Mouse (Mus musculus): ENCODE measurements around the gene Uvrag.

Gene Uvrag

DNA sequence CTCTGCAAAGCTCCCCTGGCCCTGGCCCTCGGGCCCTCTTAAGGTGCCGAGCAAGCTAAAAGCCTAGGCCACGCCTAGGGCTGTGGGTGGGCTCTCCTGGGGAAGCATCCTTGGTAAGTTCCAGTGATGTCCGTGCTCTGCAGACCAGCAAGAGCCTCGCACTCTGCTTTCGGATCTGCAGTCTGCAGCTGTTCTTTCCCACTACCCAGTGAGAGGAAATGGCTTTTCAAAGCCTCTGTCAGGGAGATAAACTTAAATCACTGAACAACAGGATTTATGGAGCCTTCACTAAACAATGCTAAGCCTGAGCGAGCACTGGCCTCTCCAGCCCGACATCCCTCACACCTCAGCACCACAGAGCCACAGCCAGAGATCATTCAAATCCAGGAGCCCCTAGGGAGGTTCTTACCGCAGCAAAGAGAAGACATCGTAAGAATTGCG is 75.5 kb downstream of the Uvrag start:
- POLR2A ChIA-PET: interaction anchor here in 1 of 4 experiments (0.6 to 0.9 kb wide), 2 partner anchors 64 to 82 kb away, joined by 3 to 4 read pairs; no protein-coding TSS in a partner anchor
- CTCF ChIA-PET: interaction anchor here in 1 of 4 experiments (0.5 kb wide), 1 partner anchor 534 kb away, joined by 3 read pairs; no protein-coding TSS in a partner anchor

DNA sequence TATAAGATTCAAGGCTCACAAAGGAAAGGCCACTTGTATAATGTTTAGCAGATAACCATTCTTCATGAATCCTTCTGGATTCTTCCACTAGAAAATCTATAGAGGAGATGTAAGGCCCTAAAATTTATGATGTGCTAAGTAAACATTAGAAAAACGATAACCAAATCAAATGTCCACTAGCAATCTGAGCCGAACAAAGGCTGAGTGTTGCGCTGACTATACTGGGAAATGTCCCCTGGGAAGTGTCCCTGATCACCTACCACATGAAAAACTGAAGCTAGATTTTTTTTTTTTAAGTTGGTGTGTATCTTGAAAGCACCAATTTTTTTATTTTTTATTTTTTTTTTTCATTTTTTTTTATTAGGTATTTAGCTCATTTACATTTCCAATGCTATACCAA is 76.1 kb downstream of the Uvrag start:
- ChIA-PET POLR2A (interaction anchor here in 1 of 4 experiments (0.6 to 0.9 kb wide), 3 partner anchors 63 to 81 kb away, joined by 3 to 4 read pairs (median 3); no protein-coding TSS in a partner anchor), CTCF (interaction anchor here in 1 of 4 experiments (0.6 kb wide), 1 partner anchor 196 kb away, joined by 7 read pairs; no protein-coding TSS in a partner anchor)

DNA sequence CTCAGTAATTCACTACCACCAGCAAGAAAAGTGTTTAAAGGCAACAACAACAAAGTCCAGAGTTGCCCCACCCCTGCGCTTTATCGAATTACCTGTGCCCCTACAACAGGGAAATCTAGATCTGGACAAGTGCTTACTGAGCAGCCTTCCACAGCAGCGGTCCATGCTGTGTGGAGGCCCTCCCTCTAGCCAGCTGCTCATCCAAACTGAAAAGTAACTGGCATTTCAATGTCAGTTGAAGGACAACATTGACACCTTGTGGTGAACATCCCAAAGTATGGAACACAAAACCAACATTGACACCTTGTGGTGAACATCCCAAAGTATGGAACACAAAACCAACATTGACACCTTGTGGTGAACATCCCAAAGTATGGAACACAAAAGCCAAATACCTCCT is 78.7 kb downstream of the Uvrag start:
- ChIA-PET POLR2A (interaction anchor here in 1 of 4 experiments (0.7 kb wide), 1 partner anchor 176 kb away, joined by 3 read pairs; no protein-coding TSS in a partner anchor), CTCF (interaction anchor here in 3 of 4 experiments (0.6 to 1.2 kb wide), 5 partner anchors 12 to 768 kb away, joined by 4 to 5 read pairs (median 4); no protein-coding TSS in a partner anchor)

DNA sequence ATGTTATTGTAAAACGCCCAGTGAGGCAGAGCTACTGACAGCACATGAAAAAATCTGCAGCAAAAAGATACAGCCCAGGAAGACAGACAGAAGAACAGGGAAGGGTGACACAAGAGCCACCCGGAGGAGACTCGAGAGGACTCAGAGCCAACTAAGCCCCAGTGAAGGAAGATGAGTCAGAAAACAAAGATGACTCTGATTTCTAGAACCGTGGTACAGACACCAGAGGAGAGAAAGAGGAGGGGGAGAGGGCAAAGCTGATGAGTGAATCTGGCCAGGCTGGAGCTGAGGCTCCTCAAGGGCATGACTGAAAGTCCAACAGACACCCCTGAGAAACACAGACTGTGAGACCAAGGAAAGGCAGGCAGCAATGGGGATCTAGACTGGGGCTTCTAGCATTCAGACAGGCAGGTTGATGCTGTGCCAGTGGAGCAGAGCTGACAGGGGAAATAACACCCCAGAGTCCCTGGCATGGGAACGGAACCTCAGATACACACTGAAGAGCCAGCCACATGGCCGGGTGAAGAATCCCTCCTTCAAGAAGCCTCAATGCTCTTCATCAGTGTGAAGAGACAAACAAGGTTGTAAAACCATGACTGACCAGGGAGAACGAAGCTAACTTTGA is 79.8 kb downstream of the Uvrag start:
- CTCF ChIA-PET: interaction anchor here in 1 of 4 experiments (0.6 kb wide), 1 partner anchor 439 kb away, joined by 3 read pairs; no protein-coding TSS in a partner anchor
- POLR2A ChIA-PET: interaction anchor here in 1 of 4 experiments (0.6 kb wide), 1 partner anchor 232 kb away, joined by 3 read pairs; no protein-coding TSS in a partner anchor

DNA sequence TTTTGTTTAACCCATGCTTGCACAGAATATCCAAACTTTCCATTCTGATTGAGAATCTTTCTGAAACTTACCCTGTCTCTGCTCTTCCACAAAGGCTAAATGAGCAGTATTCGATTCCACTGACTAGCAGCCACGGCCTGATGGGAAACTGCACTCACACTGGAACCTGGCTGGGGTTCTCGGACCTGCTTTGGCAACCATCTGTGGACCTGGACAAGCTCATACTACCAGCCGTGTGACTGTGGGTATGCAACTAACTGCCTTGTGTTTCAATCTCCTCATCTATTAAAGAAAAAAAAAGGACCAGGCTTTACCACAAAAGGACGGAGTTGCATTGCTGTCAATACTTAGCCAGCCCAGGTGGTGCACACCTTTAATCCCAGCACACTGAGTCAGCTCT is 80.5 kb downstream of the Uvrag start:
- ChIA-PET CTCF (no interaction called here), POLR2A (no interaction called here)

DNA sequence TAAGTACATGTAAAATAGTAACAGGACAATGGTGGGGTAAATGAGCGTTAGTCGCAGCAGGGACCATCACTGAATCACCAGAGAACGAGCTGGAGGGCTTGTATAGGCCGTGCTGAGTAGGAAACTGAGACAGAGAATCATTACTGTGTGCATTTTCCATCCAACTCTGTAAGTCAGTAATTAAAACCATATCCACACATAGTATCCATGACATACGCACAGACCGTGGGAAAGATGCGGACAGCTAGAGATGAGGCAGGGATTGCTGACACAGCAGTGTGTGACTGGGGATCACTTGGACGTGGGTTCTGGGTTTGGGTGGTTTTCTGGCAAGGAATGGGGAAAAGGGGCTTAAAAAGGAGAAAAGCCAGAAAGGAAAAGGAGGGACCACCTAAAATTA is 81.0 kb downstream of the Uvrag start:
- ChIA-PET CTCF (no interaction called here), POLR2A (interaction anchor here in 1 of 4 experiments (0.5 kb wide), 1 partner anchor 286 kb away, joined by 3 read pairs; no protein-coding TSS in a partner anchor)

DNA sequence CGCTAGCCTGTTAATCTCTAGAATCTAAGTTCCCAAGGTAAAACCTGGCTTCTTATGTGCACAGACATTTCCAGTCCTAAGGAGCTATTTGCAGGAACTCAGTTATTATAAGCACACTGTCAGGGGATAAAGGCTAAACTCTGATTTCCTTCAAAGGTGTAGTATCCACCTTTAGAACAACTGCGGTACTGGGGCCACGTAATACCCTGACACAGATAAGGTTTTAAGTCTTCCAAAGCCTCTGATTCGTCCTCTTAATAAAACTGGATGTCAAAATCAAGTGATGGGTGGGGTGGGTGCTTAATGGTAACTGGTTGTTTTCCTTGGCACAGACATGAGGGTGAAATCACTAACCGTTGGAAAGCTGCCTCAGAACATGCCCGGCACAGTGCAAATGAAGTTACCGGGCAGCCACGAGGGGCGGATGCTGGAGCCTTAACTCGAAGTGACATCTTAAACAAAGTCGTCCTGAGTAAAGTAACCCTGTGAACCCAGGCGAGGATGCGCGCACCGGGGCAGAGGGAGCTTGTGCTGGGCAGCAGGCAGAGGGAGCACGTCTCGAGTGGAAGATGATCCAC is 83.8 kb downstream of the Uvrag start:
- ChIA-PET POLR2A (no interaction called here), CTCF (interaction anchor here in 1 of 4 experiments (0.6 kb wide), 1 partner anchor 819 kb away, joined by 5 read pairs; no protein-coding TSS in a partner anchor)

DNA sequence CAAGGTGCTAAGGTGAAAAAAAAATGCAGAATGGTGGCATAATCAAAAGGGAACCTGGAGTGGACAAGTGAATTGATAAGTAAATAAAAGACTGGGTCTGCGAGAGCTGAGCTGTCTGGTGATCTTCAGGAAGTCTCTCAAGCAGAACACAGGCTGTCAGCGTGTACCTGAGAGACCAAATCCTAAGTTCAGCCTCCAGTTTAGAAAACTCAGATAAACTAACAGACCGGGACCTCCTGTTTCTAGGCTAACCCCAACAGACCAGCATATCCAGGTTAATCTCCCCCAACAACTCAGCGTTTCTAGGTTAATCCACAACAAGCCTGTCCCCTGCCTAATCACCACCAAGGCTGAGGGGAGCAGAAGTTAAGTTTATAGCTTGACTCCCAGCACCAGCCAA is 87.3 kb downstream of the Uvrag start:
- CTCF ChIA-PET: no interaction called here
- POLR2A ChIA-PET: no interaction called here

DNA sequence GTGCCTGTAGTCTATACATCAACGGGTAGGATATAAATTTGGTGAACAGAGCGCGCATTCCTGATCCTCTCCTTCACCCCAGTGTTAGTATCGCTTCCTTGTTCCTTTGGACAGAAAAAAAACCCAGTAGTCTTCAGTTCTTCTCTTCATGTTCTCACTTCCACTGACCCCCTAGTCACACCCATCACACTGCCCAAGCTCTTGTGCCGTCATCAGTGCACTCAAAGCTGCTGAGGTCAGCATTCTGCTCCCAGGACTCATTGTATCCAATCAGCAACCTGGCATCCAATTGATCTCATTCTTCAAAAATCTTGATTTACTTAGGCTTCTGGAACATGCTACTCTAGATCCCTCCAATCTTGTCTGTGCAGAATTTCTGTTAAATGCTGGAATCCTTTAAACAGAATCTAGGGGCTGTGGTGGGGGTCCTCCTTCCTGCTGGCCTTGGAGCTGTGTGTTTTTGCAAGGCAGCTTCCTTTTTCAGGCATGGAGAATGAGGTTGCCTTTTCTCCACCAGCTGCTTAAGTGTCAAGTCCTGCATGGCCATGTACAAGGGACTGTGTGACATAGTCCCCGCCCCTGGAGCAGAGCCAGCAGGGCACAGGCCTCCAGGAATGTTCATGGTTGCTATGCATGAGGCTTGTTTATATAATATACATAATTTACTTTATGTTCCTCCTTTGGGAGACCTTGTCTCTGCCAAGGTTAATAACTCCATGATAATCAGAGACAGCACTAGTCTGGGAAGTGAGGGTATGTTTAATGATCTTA is 88.3 kb downstream of the Uvrag start:
- ChIA-PET CTCF (no interaction called here), POLR2A (no interaction called here)

DNA sequence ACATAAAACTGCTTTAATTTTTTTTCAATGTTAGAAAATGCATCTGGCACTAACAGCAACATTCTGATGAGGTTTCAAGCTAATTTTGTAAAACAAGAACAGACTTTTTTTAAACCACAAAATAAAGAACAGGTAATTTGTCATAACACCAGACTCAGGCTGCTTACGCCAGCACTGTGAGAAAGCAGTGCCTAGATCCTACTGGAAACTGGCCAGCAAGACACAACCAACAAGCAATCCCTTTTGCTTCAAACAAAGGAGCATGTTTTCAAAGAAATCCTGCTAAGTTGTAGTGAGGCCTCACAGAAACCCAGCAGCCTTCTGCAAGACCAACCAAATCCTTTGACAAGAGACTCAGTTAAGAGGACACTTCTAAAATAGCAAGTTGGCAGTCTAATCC is 90.1 kb downstream of the Uvrag start:
- ChIA-PET CTCF (no interaction called here), POLR2A (no interaction called here)

DNA sequence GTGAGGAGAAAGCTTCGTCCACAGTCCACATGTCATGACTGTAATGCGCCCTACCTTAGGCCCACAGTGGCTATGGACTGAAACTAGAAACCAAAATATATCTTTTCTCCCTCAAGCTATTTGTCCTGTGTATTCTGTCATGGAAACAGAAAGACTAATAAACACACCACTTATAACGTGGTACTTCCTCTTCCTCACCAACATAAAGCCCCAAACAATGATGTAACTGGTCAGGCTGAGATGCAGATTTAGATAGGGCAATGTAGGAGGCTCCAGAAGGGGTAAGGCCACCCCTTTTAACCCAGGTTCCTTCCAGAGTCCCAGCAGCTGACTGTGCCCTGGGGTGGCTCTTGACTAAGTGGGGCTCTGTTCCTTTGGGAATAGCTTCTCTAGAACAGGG is 91.0 kb downstream of the Uvrag start:
- POLR2A ChIA-PET: interaction anchor here in 1 of 4 experiments (0.8 kb wide), 1 partner anchor 13 kb away, joined by 3 read pairs; no protein-coding TSS in a partner anchor
- CTCF ChIA-PET: interaction anchor here in 1 of 4 experiments (0.7 kb wide), 1 partner anchor 602 kb away, joined by 3 read pairs; no protein-coding TSS in a partner anchor

DNA sequence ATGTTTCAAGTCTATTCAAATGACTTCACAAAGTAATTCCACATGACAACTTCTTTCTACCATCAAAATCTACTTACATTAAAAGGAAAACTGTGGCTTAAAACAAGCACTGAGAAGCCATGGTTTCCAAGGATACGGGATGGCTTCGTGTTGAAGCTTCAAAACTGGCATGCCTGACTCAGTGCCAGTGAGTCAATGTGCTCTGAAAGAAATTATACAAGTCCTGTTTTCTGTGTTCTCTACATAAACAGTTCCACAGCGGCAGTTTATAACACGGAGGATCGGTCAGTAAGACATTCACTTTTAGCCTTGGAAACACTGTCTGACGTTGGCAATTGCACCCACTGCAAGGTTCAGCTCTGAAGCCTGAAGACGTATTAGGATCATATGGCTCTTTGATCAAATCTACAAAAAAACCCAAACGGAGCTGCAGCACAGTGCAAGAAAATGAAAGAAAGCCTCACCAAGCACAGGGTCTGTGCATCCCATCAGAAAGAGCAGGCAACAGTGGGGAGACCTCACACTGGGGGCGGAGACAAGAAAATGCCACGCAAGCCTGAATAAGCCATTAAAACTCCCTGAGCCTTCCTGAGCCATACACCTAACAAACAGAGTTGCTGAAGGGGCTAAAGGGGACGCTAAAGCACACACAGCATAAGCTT is 94.3 kb downstream of the Uvrag start:
- POLR2A ChIA-PET: interaction anchor here in 2 of 4 experiments (0.7 to 1.4 kb wide), 5 partner anchors 9 to 182 kb away, joined by 3 to 4 read pairs (median 3); no protein-coding TSS in a partner anchor
- CTCF ChIA-PET: no interaction called here

DNA sequence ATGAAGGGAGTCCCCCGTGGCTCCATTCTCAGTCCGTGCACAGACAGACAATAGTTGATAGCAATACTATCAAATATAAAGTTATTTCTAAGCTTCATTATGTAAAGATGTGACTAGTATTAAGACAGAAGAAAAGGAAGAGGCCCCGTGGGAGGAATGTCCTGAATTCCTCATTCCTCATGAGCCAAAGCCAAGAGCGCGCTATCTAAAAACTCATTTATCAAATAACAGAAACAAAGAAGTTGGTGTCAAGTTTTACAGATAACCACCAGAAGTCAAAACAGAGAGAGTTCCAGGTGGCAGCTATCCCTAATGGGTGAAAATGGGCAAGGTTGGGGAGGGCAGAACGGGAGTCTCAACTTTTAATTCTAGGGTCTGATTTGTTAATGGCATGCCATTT is 95.4 kb downstream of the Uvrag start:
- ChIA-PET POLR2A (interaction anchor here in 1 of 4 experiments (1.2 kb wide), 1 partner anchor 12 kb away, joined by 3 read pairs; no protein-coding TSS in a partner anchor), CTCF (no interaction called here)

DNA sequence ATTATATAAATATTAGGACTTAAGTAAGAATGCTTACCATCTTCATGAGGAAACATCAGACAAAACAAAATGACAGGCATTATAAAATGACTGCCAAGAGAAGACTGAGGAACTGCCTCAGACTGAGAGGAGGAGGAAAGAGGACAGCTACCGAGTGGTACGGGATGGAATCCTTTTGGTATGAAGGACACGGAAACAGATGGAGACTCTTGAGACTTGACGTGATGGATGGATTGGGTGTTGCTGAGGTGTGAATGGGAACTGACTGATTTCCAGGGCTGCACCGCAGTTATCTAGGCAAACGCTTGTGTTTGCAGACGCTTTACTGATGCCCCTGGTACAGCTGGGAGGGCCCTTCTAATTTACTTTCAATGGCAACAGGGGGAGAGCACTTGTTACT is 97.0 kb downstream of the Uvrag start:
- ChIA-PET POLR2A (interaction anchor here in 3 of 4 experiments (0.5 to 1.3 kb wide), 3 partner anchors 12 to 324 kb away, joined by 3 to 4 read pairs (median 4); no protein-coding TSS in a partner anchor), CTCF (interaction anchor here in 1 of 4 experiments (0.7 kb wide), 1 partner anchor 206 kb away, joined by 4 read pairs; no protein-coding TSS in a partner anchor)

DNA sequence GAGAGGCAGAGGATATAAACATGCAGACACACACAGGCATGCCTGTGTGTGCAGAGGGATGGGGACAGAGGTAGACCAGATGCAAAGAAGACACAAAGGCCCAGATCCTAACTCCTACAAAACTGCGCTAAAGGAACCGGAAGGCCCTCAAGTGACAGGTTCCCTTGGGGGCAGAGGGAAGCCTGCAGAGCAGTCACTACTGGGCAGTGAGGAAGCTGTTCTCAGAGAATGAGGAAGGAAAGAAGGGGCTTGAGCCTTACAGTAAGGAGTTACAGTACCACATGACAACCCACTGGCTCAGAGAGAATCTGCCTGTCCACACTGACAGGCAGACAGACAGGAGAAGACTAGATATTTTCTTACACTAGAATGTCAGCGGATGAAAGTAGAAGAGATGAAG is 97.6 kb downstream of the Uvrag start:
- POLR2A ChIA-PET: interaction anchor here in 1 of 4 experiments (0.7 kb wide), 1 partner anchor 323 kb away, joined by 3 read pairs; no protein-coding TSS in a partner anchor
- CTCF ChIA-PET: no interaction called here

DNA sequence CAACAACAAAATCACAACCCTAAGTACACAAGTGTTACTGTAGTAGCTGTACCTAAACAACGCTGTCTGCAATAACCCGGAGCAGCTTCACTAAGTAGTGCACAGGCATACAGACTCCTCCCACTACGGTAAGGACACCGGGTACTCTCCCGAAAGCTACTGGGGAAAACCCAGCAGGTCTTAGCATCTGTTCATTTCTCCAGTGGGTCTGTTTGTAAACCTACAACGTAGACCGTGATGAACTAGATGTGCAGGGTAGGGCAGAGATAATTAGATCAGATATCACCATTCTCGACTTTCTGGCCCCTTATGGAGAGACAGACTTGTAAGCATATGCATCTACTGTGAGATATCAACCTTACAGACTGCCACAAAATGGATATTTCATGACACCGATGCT is 99.1 kb downstream of the Uvrag start:
- POLR2A ChIA-PET: no interaction called here
- CTCF ChIA-PET: interaction anchor here in 1 of 4 experiments (1.0 kb wide), 1 partner anchor 32 kb away, joined by 3 read pairs; no protein-coding TSS in a partner anchor

DNA sequence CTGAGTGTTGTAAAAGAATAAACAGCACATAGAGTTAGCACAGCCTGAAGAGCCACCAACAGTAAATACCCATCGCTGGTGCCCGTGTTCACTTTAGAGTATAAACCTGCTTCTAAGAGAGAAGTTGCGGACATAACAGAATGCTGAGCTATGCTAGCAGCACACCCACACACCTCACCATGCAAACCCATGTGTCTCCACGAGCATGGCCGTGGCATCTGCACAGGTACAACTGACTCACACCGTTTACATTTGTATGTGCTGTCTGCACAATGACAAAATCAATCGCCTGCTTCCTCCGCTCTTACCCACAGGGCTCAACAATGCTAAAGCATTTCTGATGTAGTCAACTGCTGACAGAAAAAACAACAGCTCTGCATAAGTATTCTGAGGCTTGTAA is 101.0 kb downstream of the Uvrag start:
- CTCF ChIA-PET: interaction anchor here in 2 of 4 experiments (0.5 to 0.8 kb wide), 2 partner anchors 23 to 222 kb away, joined by 3 to 5 read pairs; no protein-coding TSS in a partner anchor
- POLR2A ChIA-PET: interaction anchor here in 1 of 4 experiments (1.3 kb wide), 1 partner anchor 34 kb away, joined by 5 read pairs; no protein-coding TSS in a partner anchor

DNA sequence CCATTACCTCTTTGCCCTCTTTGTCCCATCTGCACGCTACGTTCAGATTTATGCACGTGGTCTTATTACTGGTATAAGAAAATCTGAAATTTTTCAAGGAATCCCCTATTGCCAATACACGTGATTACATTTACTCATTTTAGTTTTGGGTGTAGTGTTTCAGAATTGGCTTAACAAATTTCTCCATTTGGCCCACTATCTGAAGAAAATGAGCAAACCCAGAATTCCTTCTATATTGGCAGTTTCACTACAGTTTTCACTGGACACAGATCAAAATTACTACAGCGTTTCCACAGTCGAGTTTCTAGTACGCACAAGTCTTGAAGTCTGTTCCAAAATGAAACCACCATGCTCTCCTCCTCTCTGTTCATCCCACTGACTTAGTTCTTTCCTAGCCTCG is 104.7 kb downstream of the Uvrag start:
- ChIA-PET POLR2A (interaction anchor here in 1 of 4 experiments (0.5 kb wide), 1 partner anchor 534 kb away, joined by 3 read pairs; no protein-coding TSS in a partner anchor), CTCF (interaction anchor here in 1 of 4 experiments (1.0 kb wide), 1 partner anchor 8 kb away, joined by 5 read pairs; no protein-coding TSS in a partner anchor)

Measured in embryonic stem cell, embryonic (primary cell).